ENCODE assay signal across 25 mouse cellular contexts in genomic region chr8:123450783-123451182, GRCm38 (mm10). TPM values are rescaled to one million over a fixed set of nuclear protein-coding genes. Genes with fewer than 3 reads are reported as not detected.
DNase-seq lines count a peak whose midpoint lies in the region; ATAC-seq and TF ChIP-seq lines count a peak whose summit lies in the region.
"Had no signal": no experiment of that assay in that cellular context is flagged by ENCODE, and none has a peak within 500 bp of the region (broad histone marks: within the 10 kb centered on the region; RNA-seq: fewer than 3 reads in every experiment).

No protein-coding gene starts in this region.

- peak; percentile 69 for DNase-seq in G1E (ENCODE audit: low spot score)
- no peak for DNase-seq in cerebellum, postnatal 10 days
- DNase-seq in kidney, postnatal 25 days, result no peak
- DNase-seq in layer of hippocampus, adult 2 months (ENCODE audit: low spot score in 2 of 2), result no peak
- DNase-seq: cerebellum, adult 9-11 months; embryo, embryonic 11 days; gastrocnemius, postnatal 36 days; heart, postnatal 14 days; kidney, adult 9 months; kidney, postnatal 4 days; thymus, adult 2 months had no signal

- 9% methylated on average over 5 of the region's 5 CpGs for WGBS in bone marrow, adult 2 months
- 32% methylated on average over 5 of the region's 5 CpGs for WGBS in liver, embryonic 15.5 days (ENCODE audit: insufficient replicate concordance)

- H3K27me3 ChIP-seq in G1E (ENCODE audit: insufficient read depth, low read length), result no peaks in the 10 kb centered on the region
- H3K27me3 ChIP-seq in liver, embryonic 15.5 days, result no peaks in the 10 kb centered on the region
- H3K27me3 ChIP-seq: heart, embryonic 12.5 days; lung, embryonic 15.5 days; neural tube, embryonic 15.5 days had no signal

- H3K27ac ChIP-seq in bone marrow, adult 2 months (ENCODE audit: control insufficient read depth, insufficient read depth, low read depth, low read length, poor library complexity), result peak overlapping the region; percentile 90
- peak overlapping the region; percentile 48 for H3K27ac ChIP-seq in liver, embryonic 15.5 days (replicated peaks)
- no peak overlapping the region for H3K27ac ChIP-seq in layer of hippocampus, adult 2 months
- H3K27ac ChIP-seq: hindbrain, embryonic 14.5 days; lung, embryonic 15.5 days; neural tube, embryonic 15.5 days had no signal

- no peak overlapping the region for H3K4me2 ChIP-seq in liver, embryonic 15.5 days
- H3K4me2 ChIP-seq: heart, embryonic 12.5 days; hindbrain, embryonic 14.5 days; lung, embryonic 15.5 days; neural tube, embryonic 15.5 days had no signal

- peak overlapping the region; percentile 57; the same call in 1 of the 2 replicates for H3K4me3 ChIP-seq in G1E (ENCODE audit: low read depth, low read length)
- H3K4me3 ChIP-seq in bone marrow, adult 2 months (replicated peaks; ENCODE audit: control insufficient read depth, low read depth, low read length), result no peak overlapping the region
- no peak overlapping the region for H3K4me3 ChIP-seq in liver, embryonic 15.5 days (replicated peaks)
- H3K4me3 ChIP-seq in layer of hippocampus, adult 2 months, result no peak overlapping the region
- H3K4me3 ChIP-seq: heart, embryonic 12.5 days; lung, embryonic 15.5 days; neural tube, embryonic 15.5 days had no signal

- no peaks in the 10 kb centered on the region for H3K9me3 ChIP-seq in G1E (replicated peaks)
- H3K9me3 ChIP-seq in liver, embryonic 15.5 days (replicated peaks), result no peaks in the 10 kb centered on the region
- H3K9me3 ChIP-seq: heart, embryonic 12.5 days; lung, embryonic 15.5 days; neural tube, embryonic 15.5 days had no signal

- H3K36me3 ChIP-seq in G1E (replicated peaks), result peaks cover 78% of the 10 kb centered on the region
- peaks cover 29% of the 10 kb centered on the region for H3K36me3 ChIP-seq in liver, embryonic 15.5 days (replicated peaks)

- no peak overlapping the region for H3K9ac ChIP-seq in liver, embryonic 15.5 days
- H3K9ac ChIP-seq: heart, embryonic 12.5 days; hindbrain, embryonic 14.5 days; lung, embryonic 15.5 days; neural tube, embryonic 15.5 days had no signal

- H3K4me1 ChIP-seq in G1E (ENCODE audit: insufficient read depth, low read depth, low read length), result peaks cover 68% of the 10 kb centered on the region
- peaks cover 10% of the 10 kb centered on the region for H3K4me1 ChIP-seq in bone marrow, adult 2 months (ENCODE audit: control insufficient read depth, insufficient read depth, low read length)
- peaks cover 21% of the 10 kb centered on the region for H3K4me1 ChIP-seq in liver, embryonic 15.5 days (replicated peaks)
- H3K4me1 ChIP-seq: lung, embryonic 15.5 days; neural tube, embryonic 15.5 days had no signal

- no peak for TF ChIP-seq CTCF in G1E (IDR thresholded peaks at IDR 0.05; ENCODE audit: low read depth, low read length)
- no peak for TF ChIP-seq CTCF in bone marrow, adult 2 months (IDR thresholded peaks at IDR 0.05; ENCODE audit: control insufficient read depth, insufficient read depth, low read length)
- no peak for TF ChIP-seq CTCF in layer of hippocampus, adult 2 months (conservative IDR thresholded peaks at IDR 0.05)

- TF ChIP-seq POLR2A in bone marrow, adult 2 months (IDR thresholded peaks at IDR 0.05; ENCODE audit: borderline replicate concordance, control insufficient read depth, low read depth, low read length), result no peak

- peak; percentile 92 for ATAC-seq in G1E (ENCODE audit: extremely low read depth, insufficient number of reproducible peaks, low FRiP score, poor library complexity, severe bottlenecking)
- ATAC-seq in liver, embryonic 15.5 days (ENCODE audit: insufficient read depth), result no peak
- ATAC-seq in megakaryocyte-erythroid progenitor cell, adult 5-6 weeks (replicated peaks; ENCODE audit: low FRiP score, low TSS enrichment, poor library complexity, severe bottlenecking), result peak; percentile 36
- ATAC-seq: forebrain, embryonic 16.5 days; midbrain, embryonic 16.5 days had no signal

RNA-seq across cellular contexts. Expression of gene Afg3l1, which starts 26.9 kb away (rescaled TPM):
- total RNA-seq in G1E (2014; fragmentation: Nextera tagmentation) (18.2 and 24.7 TPM in 2 replicates), G1E (2017) (14.2 and 20.5 TPM in 2 replicates)
- polyA plus RNA-seq in G1E (2012), result 24.9 and 29.6 TPM in 2 replicates
- 12.3 and 22.8 TPM in 2 replicates for polyA plus RNA-seq in bone marrow, adult 2 months (2011; ENCODE audit: insufficient read depth, insufficient read length, low replicate concordance, missing spikeins)
- polyA plus RNA-seq in liver, embryonic 15.5 days (2015; fragmentation: Nextera tagmentation; extraction: Ambion mirVana), result 22.2 and 24.2 TPM in 2 replicates
- 36.2 and 42.0 TPM in 2 replicates for total RNA-seq in megakaryocyte-erythroid progenitor cell, adult 5-6 weeks (2014; fragmentation: Nextera tagmentation)
- total RNA-seq in megakaryocyte-erythroid progenitor cell, adult 5-6 weeks (2017), result 19.7 and 20.7 TPM in 2 replicates
- 10 to 100 TPM; 23.6 to 37.6 TPM for total RNA-seq in layer of hippocampus, adult 2 months (2021)

RNA-seq across cellular contexts. Expression of gene Def8, which starts 27.5 kb away (rescaled TPM):
- total RNA-seq in G1E (2014; fragmentation: Nextera tagmentation) (14.4 and 18.6 TPM in 2 replicates), G1E (2017) (12.6 and 15.1 TPM in 2 replicates)
- polyA plus RNA-seq in G1E (2012), result 11.4 and 16.7 TPM in 2 replicates
- polyA plus RNA-seq in bone marrow, adult 2 months (2011; ENCODE audit: insufficient read depth, insufficient read length, low replicate concordance, missing spikeins), result 10.3 and 16.7 TPM in 2 replicates
- 11.7 and 11.9 TPM in 2 replicates for polyA plus RNA-seq in liver, embryonic 15.5 days (2015; fragmentation: Nextera tagmentation; extraction: Ambion mirVana)
- total RNA-seq in megakaryocyte-erythroid progenitor cell, adult 5-6 weeks (2014; fragmentation: Nextera tagmentation), result 60.6 and 61.1 TPM in 2 replicates
- 33.5 and 45.9 TPM in 2 replicates for total RNA-seq in megakaryocyte-erythroid progenitor cell, adult 5-6 weeks (2017)
- 10 to 100 TPM; 56.7 to 62.1 TPM for total RNA-seq in layer of hippocampus, adult 2 months (2021)

RNA-seq across cellular contexts. Expression of gene Tubb3, which starts 39.6 kb away (rescaled TPM):
- total RNA-seq in G1E (2014; fragmentation: Nextera tagmentation) (not detected in 2 replicates), G1E (2017) (0.41 and 0.71 TPM in 2 replicates)
- polyA plus RNA-seq in G1E (2012), result 0.14 and 0.22 TPM in 2 replicates
- polyA plus RNA-seq in bone marrow, adult 2 months (2011; ENCODE audit: insufficient read depth, insufficient read length, low replicate concordance, missing spikeins), result 0.56 and 1.4 TPM in 2 replicates
- polyA plus RNA-seq in liver, embryonic 15.5 days (2015; fragmentation: Nextera tagmentation; extraction: Ambion mirVana), result 0.67 and 0.99 TPM in 2 replicates
- total RNA-seq in megakaryocyte-erythroid progenitor cell, adult 5-6 weeks (2014; fragmentation: Nextera tagmentation), result 1.0 and 1.3 TPM in 2 replicates
- total RNA-seq in megakaryocyte-erythroid progenitor cell, adult 5-6 weeks (2017), result 0.19 TPM in 1 of 2 replicates, not detected in the other
- 100 to 1,000 TPM; 249 to 277 TPM for total RNA-seq in layer of hippocampus, adult 2 months (2021)

RNA-seq across cellular contexts. Expression of gene Mc1r, which starts 43.9 kb away (rescaled TPM):
- not detected in 2 replicates for total RNA-seq in G1E (2014; fragmentation: Nextera tagmentation)
- 0.12 and 0.27 TPM in 2 replicates for total RNA-seq in G1E (2017)
- 0.01 and 0.02 TPM in 2 replicates for polyA plus RNA-seq in G1E (2012)
- 0.36 and 0.70 TPM in 2 replicates for polyA plus RNA-seq in bone marrow, adult 2 months (2011; ENCODE audit: insufficient read depth, insufficient read length, low replicate concordance, missing spikeins)
- not detected in 2 replicates for polyA plus RNA-seq in liver, embryonic 15.5 days (2015; fragmentation: Nextera tagmentation; extraction: Ambion mirVana)
- 0.92 and 1.7 TPM in 2 replicates for total RNA-seq in megakaryocyte-erythroid progenitor cell, adult 5-6 weeks (2014; fragmentation: Nextera tagmentation)
- total RNA-seq in megakaryocyte-erythroid progenitor cell, adult 5-6 weeks (2017), result 0.91 TPM in 1 of 2 replicates, not detected in the other
- not detected for total RNA-seq in layer of hippocampus, adult 2 months (2021)
- total RNA-seq: adrenal gland, adult 18-20 months; gastrocnemius, postnatal 36 days; heart, postnatal 14 days; left cerebral cortex, postnatal 10 days had no signal
- polyA plus RNA-seq: heart, embryonic 12.5 days; intestine, embryonic 14.5 days; lung, embryonic 15.5 days; stomach, embryonic 16.5 days; urinary bladder, adult 2 months had no signal

Comparison
In these comparisons a context has a peak if more than half of its experiments do, and no peak if none do; other contexts are left out.
1. RNA of gene Tubb3, which starts 39.6 kb away (total RNA-seq): 249 to 277 TPM in layer of hippocampus, adult 2 months; 0.19 to 1.3 TPM in megakaryocyte-erythroid progenitor cell, adult 5-6 weeks and 0.41 to 0.71 TPM in G1E; every median in the first group is over 100 times any median in the second.